Mouse (Mus musculus): Measurements from ENCODE around the gene Tet3. TPM values are rescaled to one million over a fixed set of nuclear protein-coding genes. Genes with fewer than 3 reads are reported as not detected.

Gene Tet3
- polyA plus RNA-seq, 1 experiment, result 32.6 TPM

GRCm38 (mm10) chr6:83427968-83428731 lies 30.7 kb downstream of the Tet3 start:
- Histone ChIP-seq H3K36me3 (ENCODE audit: control insufficient read depth, insufficient read depth, low read length) (no peaks in the 10 kb centered on the region; the same call in 1 of the 2 replicates), H3K27me3 (ENCODE audit: control insufficient read depth, insufficient read depth, low read length) (no peaks in the 10 kb centered on the region), H3K4me1 (replicated peaks; ENCODE audit: control insufficient read depth, insufficient read depth, low read length) (peaks cover 22% of the 10 kb centered on the region), H3K4me3 (ENCODE audit: control insufficient read depth, insufficient read depth, low read length) (no peak overlapping the region), H3K27ac (ENCODE audit: control insufficient read depth, insufficient read depth, low read length) (peak overlapping the region; percentile 59)
- WGBS, result 43% methylated on average over 5 of the region's 5 CpGs
- DNase-seq, result no peak
- TF ChIP-seq POLR2A (IDR thresholded peaks at IDR 0.05; ENCODE audit: control insufficient read depth, extremely low read depth, insufficient read depth, low read length, poor library complexity), result no peak
- TF ChIP-seq CTCF (IDR thresholded peaks at IDR 0.05; ENCODE audit: borderline replicate concordance, control insufficient read depth, extremely low read depth, insufficient read depth, low read length, poor library complexity), result no peak

DNA sequence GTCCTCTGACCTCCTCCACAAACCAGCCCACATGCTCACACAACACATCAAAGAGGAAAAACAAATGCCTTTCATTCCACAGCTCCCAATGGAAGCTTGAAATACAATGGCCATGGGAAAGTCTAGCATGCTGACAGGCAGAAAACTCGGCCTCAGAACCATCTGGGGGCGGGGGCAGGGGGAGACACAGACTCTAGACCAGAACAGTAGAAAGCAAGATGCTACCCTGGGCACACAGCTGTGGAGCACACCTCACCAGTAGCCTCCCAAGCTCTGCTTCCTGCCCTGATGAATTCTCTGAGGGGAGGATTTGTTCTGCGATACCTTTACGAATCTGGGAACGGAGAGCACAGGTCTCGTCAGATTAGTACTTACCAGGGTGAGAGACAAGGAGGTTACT lies 31.4 kb downstream of the Tet3 start:
- Histone ChIP-seq H3K4me1 (replicated peaks; ENCODE audit: control insufficient read depth, insufficient read depth, low read length) (peaks cover 26% of the 10 kb centered on the region), H3K27me3 (ENCODE audit: control insufficient read depth, insufficient read depth, low read length) (no peaks in the 10 kb centered on the region), H3K4me3 (ENCODE audit: control insufficient read depth, insufficient read depth, low read length) (no peak overlapping the region), H3K27ac (ENCODE audit: control insufficient read depth, insufficient read depth, low read length) (no peak overlapping the region), H3K36me3 (ENCODE audit: control insufficient read depth, insufficient read depth, low read length) (no peaks in the 10 kb centered on the region; the same call in 1 of the 2 replicates)
- no peak for TF ChIP-seq CTCF (IDR thresholded peaks at IDR 0.05; ENCODE audit: borderline replicate concordance, control insufficient read depth, extremely low read depth, insufficient read depth, low read length, poor library complexity)
- 75% methylated on average over 6 of the region's 6 CpGs for WGBS
- DNase-seq, result no peak

GRCm38 (mm10) chr6:83426576-83426975 lies 32.3 kb downstream of the Tet3 start:
- Histone ChIP-seq H3K36me3 (ENCODE audit: control insufficient read depth, insufficient read depth, low read length) (peaks cover 4% of the 10 kb centered on the region; the same call in 1 of the 2 replicates), H3K27me3 (ENCODE audit: control insufficient read depth, insufficient read depth, low read length) (no peaks in the 10 kb centered on the region), H3K27ac (ENCODE audit: control insufficient read depth, insufficient read depth, low read length) (no peak overlapping the region), H3K4me3 (ENCODE audit: control insufficient read depth, insufficient read depth, low read length) (no peak overlapping the region), H3K4me1 (replicated peaks; ENCODE audit: control insufficient read depth, insufficient read depth, low read length) (peaks cover 34% of the 10 kb centered on the region)
- DNase-seq, result no peak
- TF ChIP-seq CTCF (IDR thresholded peaks at IDR 0.05; ENCODE audit: borderline replicate concordance, control insufficient read depth, extremely low read depth, insufficient read depth, low read length, poor library complexity) (no peak), POLR2A (IDR thresholded peaks at IDR 0.05; ENCODE audit: control insufficient read depth, extremely low read depth, insufficient read depth, low read length, poor library complexity) (no peak)
- 99% methylated on average over 3 of the region's 3 CpGs for WGBS

DNA sequence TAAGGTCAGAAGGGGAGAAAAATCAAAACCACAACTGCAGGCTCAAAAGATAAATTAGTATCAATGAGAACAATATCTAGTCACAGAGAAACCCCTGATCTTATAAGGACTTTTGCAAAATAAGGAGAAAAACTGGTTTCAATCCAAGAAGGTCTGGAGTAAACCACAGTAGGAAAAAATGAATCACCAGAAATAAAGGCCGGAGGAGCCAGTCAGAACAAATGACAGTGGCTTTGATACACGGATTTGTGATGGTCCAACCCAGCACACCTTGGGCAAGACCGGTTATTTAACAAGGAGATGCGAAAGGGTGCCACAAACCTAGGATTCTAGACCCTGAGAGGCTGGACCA lies 34.9 kb downstream of the Tet3 start:
- Histone ChIP-seq H3K36me3 (ENCODE audit: control insufficient read depth, insufficient read depth, low read length) (peaks cover 4% of the 10 kb centered on the region; the same call in 1 of the 2 replicates), H3K27me3 (ENCODE audit: control insufficient read depth, insufficient read depth, low read length) (no peaks in the 10 kb centered on the region), H3K27ac (ENCODE audit: control insufficient read depth, insufficient read depth, low read length) (no peak overlapping the region), H3K4me1 (replicated peaks; ENCODE audit: control insufficient read depth, insufficient read depth, low read length) (peaks cover 42% of the 10 kb centered on the region), H3K4me3 (ENCODE audit: control insufficient read depth, insufficient read depth, low read length) (no peak overlapping the region)
- WGBS, result 95% methylated on average over 4 of the region's 4 CpGs
- no peak for DNase-seq
- TF ChIP-seq POLR2A (IDR thresholded peaks at IDR 0.05; ENCODE audit: control insufficient read depth, extremely low read depth, insufficient read depth, low read length, poor library complexity), result no peak
- no peak for TF ChIP-seq CTCF (IDR thresholded peaks at IDR 0.05; ENCODE audit: borderline replicate concordance, control insufficient read depth, extremely low read depth, insufficient read depth, low read length, poor library complexity)

DNA sequence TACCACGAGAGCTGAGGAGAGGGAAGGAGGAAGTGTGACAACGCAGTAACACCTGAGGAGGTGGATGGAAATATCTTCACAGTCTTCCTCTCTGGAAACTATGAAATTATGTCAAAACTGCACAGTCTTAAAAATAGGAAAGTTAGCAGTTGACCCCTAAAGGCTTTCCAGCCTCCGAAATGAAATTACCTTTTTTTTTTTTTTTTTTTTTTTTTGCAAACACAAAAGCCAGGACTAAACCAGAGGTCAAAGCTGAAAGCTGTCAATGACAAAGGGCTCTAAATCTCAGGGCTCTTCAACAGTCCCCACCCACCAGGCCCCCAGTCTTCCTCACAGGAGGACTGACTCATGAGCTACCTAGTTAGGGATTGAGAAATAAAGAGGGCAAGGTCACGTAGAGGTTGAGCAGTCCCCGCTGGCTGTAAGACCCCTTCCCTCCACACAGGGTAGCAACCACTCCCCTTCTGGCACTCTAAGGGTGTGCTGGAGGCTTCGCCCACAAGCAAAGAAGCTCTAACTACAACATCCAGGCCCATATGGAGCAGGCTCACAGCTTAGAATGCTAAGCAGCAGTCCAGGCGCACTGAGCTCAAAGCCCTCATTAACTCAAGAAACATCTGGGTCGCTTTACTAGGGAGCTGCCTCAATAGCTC lies 35.4 kb downstream of the Tet3 start:
- Histone ChIP-seq H3K4me3 (ENCODE audit: control insufficient read depth, insufficient read depth, low read length) (no peak overlapping the region), H3K36me3 (ENCODE audit: control insufficient read depth, insufficient read depth, low read length) (peaks cover 4% of the 10 kb centered on the region; the same call in 1 of the 2 replicates), H3K27me3 (ENCODE audit: control insufficient read depth, insufficient read depth, low read length) (no peaks in the 10 kb centered on the region), H3K27ac (ENCODE audit: control insufficient read depth, insufficient read depth, low read length) (no peak overlapping the region), H3K4me1 (replicated peaks; ENCODE audit: control insufficient read depth, insufficient read depth, low read length) (peaks cover 44% of the 10 kb centered on the region)
- no peak for DNase-seq
- 86% methylated on average over 8 of the region's 8 CpGs for WGBS
- TF ChIP-seq POLR2A (IDR thresholded peaks at IDR 0.05; ENCODE audit: control insufficient read depth, extremely low read depth, insufficient read depth, low read length, poor library complexity) (no peak), CTCF (IDR thresholded peaks at IDR 0.05; ENCODE audit: borderline replicate concordance, control insufficient read depth, extremely low read depth, insufficient read depth, low read length, poor library complexity) (no peak)

DNA sequence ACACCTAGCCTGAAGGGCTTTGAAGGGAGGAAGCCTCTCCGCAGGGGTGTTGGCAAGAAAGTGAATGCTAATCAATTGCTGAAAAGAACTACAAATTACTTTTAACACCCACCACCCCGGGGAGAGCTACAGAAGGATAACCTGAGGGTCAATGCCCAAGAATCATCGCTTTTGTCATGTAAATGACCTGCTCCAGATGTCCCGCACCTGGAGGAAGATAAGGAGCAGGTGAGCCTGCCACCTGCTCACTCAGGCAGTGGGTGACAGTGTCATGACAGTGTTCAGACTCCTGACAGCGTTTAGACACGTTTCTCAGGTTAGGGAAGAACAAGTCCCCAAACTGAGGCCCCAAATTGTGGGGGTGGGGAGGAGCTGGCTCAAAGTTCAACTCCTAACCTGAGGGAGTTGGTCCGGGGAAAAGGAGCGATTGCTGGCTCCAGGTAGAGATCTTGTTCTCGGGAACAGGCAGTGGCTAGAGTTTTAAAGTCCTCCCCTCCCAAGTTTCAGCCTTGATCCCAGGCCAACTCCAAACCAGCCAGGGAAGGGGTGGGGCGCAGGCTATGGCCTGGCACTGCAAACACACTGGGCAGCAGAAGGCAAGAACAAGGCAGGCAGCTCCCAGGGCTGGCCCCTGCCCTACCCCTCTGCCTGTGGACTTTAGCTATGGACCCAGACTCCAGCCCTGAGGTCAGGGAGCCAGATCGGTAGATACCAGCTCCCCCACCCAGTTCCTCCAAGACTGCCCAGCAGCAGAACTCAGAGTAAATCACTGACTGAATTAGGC lies 36.8 kb downstream of the Tet3 start:
- Histone ChIP-seq H3K27ac (ENCODE audit: control insufficient read depth, insufficient read depth, low read length) (peak overlapping the region; percentile 38; the same call in 1 of the 2 replicates), H3K4me3 (ENCODE audit: control insufficient read depth, insufficient read depth, low read length) (no peak overlapping the region), H3K27me3 (ENCODE audit: control insufficient read depth, insufficient read depth, low read length) (no peaks in the 10 kb centered on the region), H3K4me1 (replicated peaks; ENCODE audit: control insufficient read depth, insufficient read depth, low read length) (peaks cover 43% of the 10 kb centered on the region), H3K36me3 (ENCODE audit: control insufficient read depth, insufficient read depth, low read length) (peaks cover 4% of the 10 kb centered on the region; the same call in 1 of the 2 replicates)
- no peak for DNase-seq
- WGBS, result 78% methylated on average over 11 of the region's 11 CpGs
- TF ChIP-seq CTCF (IDR thresholded peaks at IDR 0.05; ENCODE audit: borderline replicate concordance, control insufficient read depth, extremely low read depth, insufficient read depth, low read length, poor library complexity) (no peak), POLR2A (IDR thresholded peaks at IDR 0.05; ENCODE audit: control insufficient read depth, extremely low read depth, insufficient read depth, low read length, poor library complexity) (no peak)

Measured in thymus, adult 2 months (tissue).